14 mouse cellular contexts compared by ENCODE assay signal in genomic region chr4:136652528-136652910, GRCm38 (mm10). TPM values are rescaled to one million over a fixed set of nuclear protein-coding genes. Genes with fewer than 3 reads are reported as not detected.
DNase-seq lines count a peak whose midpoint lies in the region; ATAC-seq and TF ChIP-seq lines count a peak whose summit lies in the region.
"Had no signal": no experiment of that assay in that cellular context is flagged by ENCODE, and none has a peak within 500 bp of the region (broad histone marks: within the 10 kb centered on the region; RNA-seq: fewer than 3 reads in every experiment).

No protein-coding gene starts in this region.

- no peak for ATAC-seq in neural tube, embryonic 13.5 days (ENCODE audit: low read depth)
- no peak for ATAC-seq in hindbrain, embryonic 12.5 days (ENCODE audit: low FRiP score)
- no peak for ATAC-seq in midbrain, postnatal 0 days (ENCODE audit: low FRiP score)

- H3K9me3 ChIP-seq in neural tube, embryonic 13.5 days = no peaks in the 10 kb centered on the region
- no peaks in the 10 kb centered on the region for H3K9me3 ChIP-seq in hindbrain, embryonic 12.5 days (replicated peaks)
- no peaks in the 10 kb centered on the region for H3K9me3 ChIP-seq in midbrain, postnatal 0 days (ENCODE audit: low read length)
- H3K9me3 ChIP-seq: limb, embryonic 12.5 days had no signal

- DNase-seq in neural tube, embryonic 10.5 days (ENCODE audit: extremely low spot score, low spot score) = no peak
- DNase-seq in cerebellum, adult 9-11 months = peak; percentile 63
- peak; percentile 76 for DNase-seq in midbrain, postnatal 0 days (ENCODE audit: low spot score)
- DNase-seq in frontal cortex, postnatal 25 days (ENCODE audit: low spot score in 2 of 2) = no peak
- DNase-seq in thymus, adult 18-20 months = no peak
- no peak for DNase-seq in adrenal gland, adult 8-10 months
- DNase-seq: adrenal gland, postnatal 14 days; heart, postnatal 36 days; lung, postnatal 4 days had no signal

- H3K27me3 ChIP-seq in neural tube, embryonic 13.5 days = no peaks in the 10 kb centered on the region
- H3K27me3 ChIP-seq in hindbrain, embryonic 12.5 days = no peaks in the 10 kb centered on the region
- H3K27me3 ChIP-seq in midbrain, postnatal 0 days (ENCODE audit: insufficient read depth, low read length) = no peaks in the 10 kb centered on the region

- H3K9ac ChIP-seq in neural tube, embryonic 13.5 days = no peak overlapping the region
- no peak overlapping the region for H3K9ac ChIP-seq in hindbrain, embryonic 12.5 days
- no peak overlapping the region for H3K9ac ChIP-seq in midbrain, postnatal 0 days (replicated peaks; ENCODE audit: low read length, poor library complexity, severe bottlenecking)
- H3K9ac ChIP-seq: limb, embryonic 12.5 days had no signal

- 73% methylated on average over 11 of the region's 11 CpGs for WGBS in neural tube, embryonic 13.5 days
- WGBS in hindbrain, embryonic 12.5 days = 85% methylated on average over 11 of the region's 11 CpGs
- WGBS in midbrain, postnatal 0 days = 34% methylated on average over 11 of the region's 11 CpGs

- H3K27ac ChIP-seq in neural tube, embryonic 13.5 days (replicated peaks) = peak overlapping the region; percentile 64
- H3K27ac ChIP-seq in hindbrain, embryonic 12.5 days = peak overlapping the region; percentile 57
- peak overlapping the region; percentile 59 for H3K27ac ChIP-seq in midbrain, postnatal 0 days (ENCODE audit: low read depth, low read length)
- H3K27ac ChIP-seq: limb, embryonic 12.5 days had no signal

- no peak overlapping the region for H3K4me2 ChIP-seq in neural tube, embryonic 13.5 days
- no peak overlapping the region for H3K4me2 ChIP-seq in hindbrain, embryonic 12.5 days (replicated peaks)
- H3K4me2 ChIP-seq in midbrain, postnatal 0 days (ENCODE audit: low read depth, low read length, poor library complexity, severe bottlenecking) = no peak overlapping the region
- H3K4me2 ChIP-seq: limb, embryonic 12.5 days had no signal

- peaks cover 38% of the 10 kb centered on the region for H3K36me3 ChIP-seq in neural tube, embryonic 13.5 days
- peaks cover 45% of the 10 kb centered on the region for H3K36me3 ChIP-seq in hindbrain, embryonic 12.5 days
- H3K36me3 ChIP-seq in midbrain, postnatal 0 days (ENCODE audit: insufficient read depth, low read length) = peaks cover 32% of the 10 kb centered on the region

- H3K4me1 ChIP-seq in neural tube, embryonic 13.5 days (replicated peaks) = peaks cover 31% of the 10 kb centered on the region
- H3K4me1 ChIP-seq in hindbrain, embryonic 12.5 days = peaks cover 28% of the 10 kb centered on the region
- no peaks in the 10 kb centered on the region for H3K4me1 ChIP-seq in midbrain, postnatal 0 days (ENCODE audit: insufficient read depth, low read length)

- TF ChIP-seq CTCF in midbrain, postnatal 0 days (IDR thresholded peaks at IDR 0.05) = no peak

- H3K4me3 ChIP-seq in neural tube, embryonic 13.5 days = no peak overlapping the region
- no peak overlapping the region for H3K4me3 ChIP-seq in hindbrain, embryonic 12.5 days
- no peak overlapping the region for H3K4me3 ChIP-seq in midbrain, postnatal 0 days (ENCODE audit: low read depth, low read length)
- H3K4me3 ChIP-seq: limb, embryonic 12.5 days had no signal

RNA-seq across cellular contexts. Expression of gene Lactbl1, which starts 30.1 kb away (rescaled TPM):
- polyA plus RNA-seq in neural tube, embryonic 13.5 days (2015; fragmentation: Nextera tagmentation; extraction: Ambion mirVana) = 0.10 TPM in 1 of 2 replicates, not detected in the other
- polyA plus RNA-seq in hindbrain, embryonic 12.5 days (2016; fragmentation: Nextera tagmentation; extraction: Ambion mirVana) = 0.06 TPM in 1 of 2 replicates, not detected in the other
- 0.93 TPM in 1 of 2 replicates, not detected in the other for total RNA-seq in midbrain, postnatal 0 days (2014; rRNA removed)
- polyA plus RNA-seq in midbrain, postnatal 0 days (2015; fragmentation: Nextera tagmentation; extraction: Ambion mirVana) = 0.09 TPM in 1 of 2 replicates, not detected in the other
- not detected for total RNA-seq in adrenal gland, adult 8-10 months (2022)
- total RNA-seq: adrenal gland, postnatal 14 days; gastrocnemius, adult 8-10 months; heart, postnatal 36 days had no signal
- polyA plus RNA-seq: embryonic facial prominence, embryonic 11.5 days; limb, embryonic 12.5 days had no signal

RNA-seq across cellular contexts. Expression of gene Tex46, which starts 42.3 kb away (rescaled TPM):
- not detected in 2 replicates for polyA plus RNA-seq in neural tube, embryonic 13.5 days (2015; fragmentation: Nextera tagmentation; extraction: Ambion mirVana)
- polyA plus RNA-seq in hindbrain, embryonic 12.5 days (2016; fragmentation: Nextera tagmentation; extraction: Ambion mirVana) = not detected in 2 replicates
- total RNA-seq in midbrain, postnatal 0 days (2014; rRNA removed) = not detected in 2 replicates
- not detected in 2 replicates for polyA plus RNA-seq in midbrain, postnatal 0 days (2015; fragmentation: Nextera tagmentation; extraction: Ambion mirVana)
- total RNA-seq in adrenal gland, adult 8-10 months (2022) = not detected
- total RNA-seq: adrenal gland, postnatal 14 days; gastrocnemius, adult 8-10 months; heart, postnatal 36 days had no signal
- polyA plus RNA-seq: embryonic facial prominence, embryonic 11.5 days; limb, embryonic 12.5 days had no signal

RNA-seq across cellular contexts. Expression of gene Kdm1a, which starts 50.0 kb away (rescaled TPM):
- 76.5 TPM in 2 replicates for polyA plus RNA-seq in neural tube, embryonic 13.5 days (2015; fragmentation: Nextera tagmentation; extraction: Ambion mirVana)
- 118 and 122 TPM in 2 replicates for polyA plus RNA-seq in hindbrain, embryonic 12.5 days (2016; fragmentation: Nextera tagmentation; extraction: Ambion mirVana)
- total RNA-seq in midbrain, postnatal 0 days (2014; rRNA removed) = 147 and 183 TPM in 2 replicates
- 40.7 and 47.7 TPM in 2 replicates for polyA plus RNA-seq in midbrain, postnatal 0 days (2015; fragmentation: Nextera tagmentation; extraction: Ambion mirVana)
- total RNA-seq in adrenal gland, adult 8-10 months (2022) = 10 to 100 TPM; 45.5 to 57.8 (median 49.5) TPM

Comparison
In these comparisons a context has a peak if more than half of its experiments do, and no peak if none do; other contexts are left out.
1. DNase-seq: peak in cerebellum, adult 9-11 months (single experiment) and midbrain, postnatal 0 days (single experiment); none in neural tube, embryonic 10.5 days (single experiment), frontal cortex, postnatal 25 days (0 of 2), thymus, adult 18-20 months (0 of 2) and adrenal gland, adult 8-10 months (single experiment).
2. Peak in every context shown above with its lines, with median percentiles within 50 percentile points of each other: H3K27ac ChIP-seq.